Mouse (Mus musculus): ENCODE results near the gene AW011738. TPM values are rescaled to one million over a fixed set of nuclear protein-coding genes. Genes with fewer than 3 reads are reported as not detected.

Gene AW011738
- polyA plus RNA-seq, 1 experiment from 2014 or later: 1.4 TPM

- H3K9ac ChIP-seq: no peak overlapping the region
- H3K4me1 ChIP-seq: peaks cover 88% of the 10 kb centered on the region
- WGBS (ENCODE audit: insufficient replicate concordance): 63% methylated on average over 5 of the region's 5 CpGs
These were observed 14.8 kb upstream of the AW011738 start for GRCm38 (mm10) chr4:156188162-156188810.

DNA sequence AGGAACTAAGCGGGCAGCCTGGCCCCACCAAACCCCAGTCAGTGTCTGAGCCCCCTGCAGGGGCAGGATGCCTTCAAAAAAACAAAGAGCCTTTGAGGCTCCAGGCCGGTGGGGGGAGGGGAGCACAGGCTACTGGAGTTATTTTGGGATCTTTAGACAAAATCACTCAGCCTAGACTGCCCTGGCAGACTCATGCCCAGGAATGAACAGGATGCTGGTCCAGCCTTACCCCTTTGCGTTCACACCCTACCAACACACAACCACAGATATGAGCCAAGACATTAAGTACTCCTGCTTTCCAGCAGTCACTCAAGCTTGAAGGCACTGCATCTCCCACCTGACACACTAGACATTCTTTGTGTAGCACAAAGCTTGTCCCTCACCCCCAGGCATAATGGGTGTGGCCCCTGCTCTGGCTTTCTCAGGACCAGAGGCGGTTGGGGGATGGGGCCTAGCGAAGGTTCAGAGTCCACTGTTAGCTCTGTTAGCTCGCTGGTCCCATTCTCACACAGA is 14.2 kb upstream of the AW011738 start:
- Histone ChIP-seq H3K9ac (no peak overlapping the region), H3K4me1 (peaks cover 90% of the 10 kb centered on the region), H3K27ac (peak overlapping the region; percentile 53; the same call in 1 of the 2 replicates), H3K27me3 (replicated peaks) (peaks cover 17% of the 10 kb centered on the region), H3K9me3 (replicated peaks) (no peaks in the 10 kb centered on the region), H3K4me3 (no peak overlapping the region), H3K4me2 (peak overlapping the region; percentile 5; the same call in 1 of the 2 replicates), H3K36me3 (peaks cover 23% of the 10 kb centered on the region; the same call in 1 of the 2 replicates)
- WGBS (ENCODE audit: insufficient replicate concordance): 48% methylated on average over 6 of the region's 6 CpGs
- no peak for ATAC-seq

More at GRCm38 (mm10) chr4:156188162-156188810, 14.8 kb upstream of the AW011738 start:
- Histone ChIP-seq H3K4me3 (no peak overlapping the region), H3K9me3 (replicated peaks) (no peaks in the 10 kb centered on the region), H3K4me2 (no peak overlapping the region; the same call in 1 of the 2 replicates), H3K36me3 (peaks cover 23% of the 10 kb centered on the region; the same call in 1 of the 2 replicates), H3K27ac (no peak overlapping the region), H3K27me3 (replicated peaks) (peaks cover 17% of the 10 kb centered on the region)
- ATAC-seq: no peak

GRCm38 (mm10) chr4:156192421-156193199 is 10.5 kb upstream of the AW011738 start:
- WGBS (ENCODE audit: insufficient replicate concordance): 50% methylated on average over 8 of the region's 8 CpGs
- H3K4me3 ChIP-seq: no peak overlapping the region
- peak; percentile 52 for ATAC-seq

DNA sequence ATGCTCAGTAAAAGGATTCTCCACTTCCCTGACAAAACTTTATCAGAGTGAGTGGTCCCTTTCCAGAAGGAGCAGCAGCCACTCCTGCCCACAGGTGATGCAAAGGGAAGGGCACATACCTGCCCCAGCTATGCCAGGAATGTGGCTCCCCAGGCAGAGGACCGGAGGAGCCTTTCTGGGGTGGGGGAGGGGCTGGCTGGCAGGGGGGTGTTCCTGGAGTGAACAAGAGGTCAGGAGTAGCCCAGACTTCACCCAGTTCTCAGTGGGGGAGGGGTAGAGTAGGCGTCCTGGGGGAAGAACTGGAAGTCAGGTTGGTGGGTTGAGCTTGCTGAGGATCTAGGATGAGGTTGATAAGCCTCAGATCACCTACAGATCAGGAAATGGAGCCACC is 9.9 kb upstream of the AW011738 start:
- 56% methylated on average over 2 of the region's 2 CpGs for WGBS (ENCODE audit: insufficient replicate concordance)
- Histone ChIP-seq H3K36me3 (peaks cover 17% of the 10 kb centered on the region; the same call in 1 of the 2 replicates), H3K9ac (no peak overlapping the region), H3K27me3 (replicated peaks) (peaks cover 45% of the 10 kb centered on the region), H3K4me2 (no peak overlapping the region), H3K27ac (no peak overlapping the region), H3K4me3 (no peak overlapping the region), H3K4me1 (peaks cover 77% of the 10 kb centered on the region), H3K9me3 (replicated peaks) (no peaks in the 10 kb centered on the region)
- no peak for ATAC-seq

More at GRCm38 (mm10) chr4:156192421-156193199, 10.5 kb upstream of the AW011738 start:
- H3K9ac ChIP-seq: peak overlapping the region; percentile 37; the same call in 1 of the 2 replicates
- H3K27me3 ChIP-seq (replicated peaks): peaks cover 45% of the 10 kb centered on the region
- peaks cover 17% of the 10 kb centered on the region; the same call in 1 of the 2 replicates for H3K36me3 ChIP-seq
- H3K9me3 ChIP-seq (replicated peaks): no peaks in the 10 kb centered on the region
- no peak overlapping the region for H3K27ac ChIP-seq
- peaks cover 79% of the 10 kb centered on the region for H3K4me1 ChIP-seq
- peak overlapping the region; percentile 27; the same call in 1 of the 2 replicates for H3K4me2 ChIP-seq

- H3K4me2 ChIP-seq: peak overlapping the region; percentile 0; the same call in 1 of the 2 replicates
- ATAC-seq: no peak
- 73% methylated on average over 5 of the region's 5 CpGs for WGBS (ENCODE audit: insufficient replicate concordance)
These were observed 9.2 kb upstream of the AW011738 start for GRCm38 (mm10) chr4:156193906-156194305.

GRCm38 (mm10) chr4:156194346-156194745 is 8.8 kb upstream of the AW011738 start:
- H3K4me2 ChIP-seq: peak overlapping the region; percentile 0; the same call in 1 of the 2 replicates
- ATAC-seq: no peak
- H3K27ac ChIP-seq: no peak overlapping the region
- peaks cover 70% of the 10 kb centered on the region for H3K4me1 ChIP-seq
- H3K27me3 ChIP-seq (replicated peaks): peaks cover 48% of the 10 kb centered on the region
- 59% methylated on average over 6 of the region's 6 CpGs for WGBS (ENCODE audit: insufficient replicate concordance)
- no peaks in the 10 kb centered on the region for H3K9me3 ChIP-seq (replicated peaks)
- no peak overlapping the region for H3K4me3 ChIP-seq
- peaks cover 17% of the 10 kb centered on the region; the same call in 1 of the 2 replicates for H3K36me3 ChIP-seq
- H3K9ac ChIP-seq: no peak overlapping the region

More at GRCm38 (mm10) chr4:156193906-156194305, 9.2 kb upstream of the AW011738 start:
- peaks cover 47% of the 10 kb centered on the region for H3K27me3 ChIP-seq (replicated peaks)
- no peaks in the 10 kb centered on the region for H3K9me3 ChIP-seq (replicated peaks)
- H3K4me1 ChIP-seq: peaks cover 75% of the 10 kb centered on the region
- no peak overlapping the region for H3K27ac ChIP-seq
- H3K9ac ChIP-seq: no peak overlapping the region
- peaks cover 17% of the 10 kb centered on the region; the same call in 1 of the 2 replicates for H3K36me3 ChIP-seq
- no peak overlapping the region for H3K4me3 ChIP-seq

DNA sequence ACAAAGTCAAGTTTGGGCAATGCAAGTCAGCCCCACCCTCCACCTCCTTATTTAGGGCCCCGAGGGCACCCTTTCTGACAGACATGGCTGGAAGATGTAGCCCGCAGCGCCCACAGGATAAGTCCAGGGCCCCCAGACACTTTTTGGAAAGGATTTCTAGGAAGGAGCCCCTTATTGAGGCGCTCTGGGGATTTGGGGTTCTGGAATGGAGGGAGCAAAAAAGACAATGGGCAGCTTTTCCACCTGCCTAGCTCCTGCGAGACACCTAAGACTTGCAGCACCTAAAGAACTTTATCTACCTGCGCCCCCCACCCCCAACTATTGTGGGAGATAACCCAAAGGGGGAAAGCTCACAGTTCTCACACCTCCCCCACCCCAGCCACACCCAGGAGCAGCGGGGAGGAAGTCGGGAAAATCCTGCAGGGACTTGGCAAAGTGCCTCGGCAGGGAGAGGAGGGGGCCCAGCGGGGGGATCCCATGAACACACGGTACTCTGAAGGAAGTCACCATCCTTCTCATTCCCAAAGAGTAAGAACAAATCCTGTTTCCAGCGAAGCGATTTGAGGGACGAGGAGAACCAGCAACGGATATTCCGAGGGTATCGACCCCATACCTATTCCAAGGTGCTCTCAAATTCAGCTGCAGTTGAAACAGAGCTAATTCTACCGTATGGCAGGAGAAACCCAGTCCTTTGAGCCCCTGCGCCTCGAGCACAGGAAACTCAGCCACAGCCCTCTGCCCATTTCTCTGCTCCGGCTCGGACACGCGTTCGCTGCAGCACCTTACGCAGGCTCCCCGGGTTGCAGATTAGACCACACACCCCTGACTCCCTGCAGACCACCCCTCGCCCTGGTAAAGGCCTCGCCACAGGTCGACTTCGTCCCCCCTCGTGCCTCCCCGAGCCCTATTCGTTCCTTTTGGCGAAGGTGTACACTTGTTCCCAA is 6.9 kb upstream of the AW011738 start:
- Histone ChIP-seq H3K27ac (peak overlapping the region; percentile 97; the same call in 1 of the 2 replicates), H3K4me2 (peak overlapping the region; percentile 96), H3K36me3 (0 out of 2 replicates have a peak, but pooled peaks cover 7% of the 10 kb centered on the region), H3K4me3 (peak overlapping the region; percentile 84), H3K9me3 (replicated peaks) (no peaks in the 10 kb centered on the region), H3K9ac (peak overlapping the region; percentile 87), H3K4me1 (peaks cover 71% of the 10 kb centered on the region), H3K27me3 (replicated peaks) (peaks cover 45% of the 10 kb centered on the region)
- 8% methylated on average over 35 of the region's 35 CpGs for WGBS (ENCODE audit: insufficient replicate concordance)
- ATAC-seq: no peak

- ATAC-seq: peak; percentile 80
- peaks cover 69% of the 10 kb centered on the region for H3K4me1 ChIP-seq
- WGBS (ENCODE audit: insufficient replicate concordance): under 1% methylated on average over 31 of the region's 88 CpGs
- H3K9me3 ChIP-seq (replicated peaks): no peaks in the 10 kb centered on the region
- H3K27ac ChIP-seq: peak within 1 kb of the TSS; percentile 97
- peak within 1 kb of the TSS; percentile 84 for H3K4me3 ChIP-seq
- 0 out of 2 replicates have a peak, but pooled peaks cover 3% of the 10 kb centered on the region for H3K36me3 ChIP-seq
- H3K27me3 ChIP-seq (replicated peaks): peaks cover 48% of the 10 kb centered on the region
- H3K4me2 ChIP-seq: peak within 1 kb of the TSS; percentile 96
- H3K9ac ChIP-seq: peak within 1 kb of the TSS; percentile 87
These were observed 5.8 kb upstream of the AW011738 start, which contains the start of gene Agrn for GRCm38 (mm10) chr4:156197131-156197828. Gene Agrn, minus strand, starts transcription at chr4:156197488.

- peak; percentile 88 for ATAC-seq
- under 1% methylated on average over 26 of the region's 26 CpGs for WGBS (ENCODE audit: insufficient replicate concordance)
- Histone ChIP-seq H3K27ac (peak overlapping the region; percentile 97), H3K9me3 (replicated peaks) (no peaks in the 10 kb centered on the region), H3K27me3 (replicated peaks) (peaks cover 52% of the 10 kb centered on the region), H3K4me3 (peak overlapping the region; percentile 84), H3K4me1 (peaks cover 69% of the 10 kb centered on the region), H3K4me2 (peak overlapping the region; percentile 96), H3K36me3 (0 out of 2 replicates have a peak, but pooled peaks cover under 1% of the 10 kb centered on the region), H3K9ac (peak overlapping the region; percentile 86)
These were observed 5.3 kb upstream of the AW011738 start for GRCm38 (mm10) chr4:156197829-156198205.

- peaks cover 65% of the 10 kb centered on the region for H3K4me1 ChIP-seq
- peak within 1 kb of the TSS; percentile 37 for H3K4me2 ChIP-seq
- H3K27ac ChIP-seq: no peak within 1 kb of the TSS
- no peaks in the 10 kb centered on the region for H3K36me3 ChIP-seq
- ATAC-seq: no peak
- H3K4me3 ChIP-seq: peak within 1 kb of the TSS; percentile 6; the same call in 1 of the 2 replicates
- no peaks in the 10 kb centered on the region for H3K9me3 ChIP-seq (replicated peaks)
- 44% methylated on average over 10 of the region's 10 CpGs for WGBS (ENCODE audit: insufficient replicate concordance)
- H3K27me3 ChIP-seq (replicated peaks): peaks cover 58% of the 10 kb centered on the region
- H3K9ac ChIP-seq: peak within 1 kb of the TSS; percentile 45; the same call in 1 of the 2 replicates
These were observed 2.3 kb upstream of the AW011738 start, which contains the start of gene Isg15 for GRCm38 (mm10) chr4:156200623-156201475. Gene Isg15, minus strand, starts transcription at chr4:156200818.

All from liver, embryonic 12.5 days (tissue).